Mouse (Mus musculus) cortical plate, adult 2 months (tissue): ENCODE results near the gene Tma7. TPM values are rescaled to one million over a fixed set of nuclear protein-coding genes. Genes with fewer than 3 reads are reported as not detected.

ENCODE experiments used
- H3K27ac ChIP-seq: fragments of 200-500 bp; 2 replicates; pipeline ENCODE4 v1.5.1; 2012; ENCODE audit warnings: low read length, control low read depth, inconsistent platforms; ENCODE audit not compliant: insufficient read depth
- H3K4me1 ChIP-seq: fragments of 200-500 bp; 2 replicates; pipeline ENCODE4 v1.6.1; 2011; ENCODE audit warnings: low read length; ENCODE audit not compliant: control insufficient read depth, insufficient read depth
- H3K4me3 ChIP-seq: fragments of 200-500 bp; 2 replicates; pipeline ENCODE4 v1.5.1; 2011; ENCODE audit warnings: mild to moderate bottlenecking, low read length, control low read depth; ENCODE audit not compliant: insufficient read depth
- CTCF ChIP-seq: fragments of 200-500 bp; IDR thresholded peaks from 2 replicates; pipeline ENCODE4 v1.5.1; 2011; ENCODE audit warnings: mild to moderate bottlenecking, control low read depth, low read length; ENCODE audit not compliant: insufficient read depth; ENCODE audit errors: extremely low read depth
- POLR2A ChIP-seq: fragments of 200-500 bp; IDR thresholded peaks from 2 replicates; pipeline ENCODE4 v1.6.1; 2011; ENCODE audit warnings: mild to moderate bottlenecking, low read length, control low read depth; ENCODE audit not compliant: insufficient read depth; ENCODE audit errors: extremely low read depth
- polyA plus RNA-seq: library from polyadenylated mRNA; depleted of rRNA; stranded (reverse); fragments of >200 nt; gene quantifications from 2 replicates; pipeline ENCODE4 v1.2.3, GENCODE M21; 2012

Tma7 gene
- polyA plus RNA-seq, 1 experiment: 206 TPM

DNA sequence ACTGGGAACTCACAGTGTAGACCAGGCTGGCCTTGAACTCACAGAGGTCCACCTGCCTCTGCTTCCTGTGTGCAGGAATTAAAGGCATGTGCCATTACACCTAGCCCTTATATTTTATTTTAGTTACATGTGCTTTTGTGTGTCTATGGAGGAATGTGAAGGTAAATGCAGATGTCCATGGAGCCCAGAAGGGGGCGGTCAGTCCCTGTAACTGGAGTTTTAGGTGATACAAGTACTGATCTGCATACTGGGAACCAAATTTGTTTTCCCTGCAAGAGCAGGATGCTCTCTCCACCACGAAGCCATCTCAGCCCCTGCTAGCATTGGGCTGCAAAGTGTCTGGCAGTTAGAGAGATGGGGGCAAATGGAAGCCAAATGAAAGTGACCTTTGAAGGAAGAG, 2.5 kb upstream of the Tma7 start:
- H3K4me3 ChIP-seq: no peak overlapping the region
- H3K27ac ChIP-seq: no peak overlapping the region
- peaks cover 3% of the 10 kb centered on the region; the same call in 1 of the 2 replicates for H3K4me1 ChIP-seq
- TF ChIP-seq CTCF (peak; percentile 56), POLR2A (no peak)

DNA sequence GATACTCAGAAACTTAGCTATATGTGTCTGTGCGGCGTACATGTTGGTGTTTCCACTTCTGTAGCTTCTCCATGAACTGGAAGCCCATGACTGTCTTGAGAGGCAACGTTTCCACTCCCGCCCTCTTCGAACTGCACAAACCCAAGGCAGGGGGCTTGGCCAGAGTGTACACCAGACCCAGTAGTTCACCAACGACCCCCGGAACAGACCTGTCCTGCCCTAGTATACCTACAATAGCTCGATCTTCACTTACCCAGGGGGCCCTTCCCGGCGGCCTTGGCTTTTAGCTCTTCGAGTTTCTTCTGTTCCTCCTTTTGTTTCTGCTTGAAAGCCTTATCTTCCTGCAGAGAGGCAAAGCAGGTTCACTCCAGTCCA, 651 bp downstream of the Tma7 start:
- Histone ChIP-seq H3K4me3 (peak overlapping the region; percentile 48), H3K27ac (no peak overlapping the region), H3K4me1 (peaks cover 3% of the 10 kb centered on the region; the same call in 1 of the 2 replicates)
- no peak for TF ChIP-seq POLR2A
- no peak for TF ChIP-seq CTCF

DNA sequence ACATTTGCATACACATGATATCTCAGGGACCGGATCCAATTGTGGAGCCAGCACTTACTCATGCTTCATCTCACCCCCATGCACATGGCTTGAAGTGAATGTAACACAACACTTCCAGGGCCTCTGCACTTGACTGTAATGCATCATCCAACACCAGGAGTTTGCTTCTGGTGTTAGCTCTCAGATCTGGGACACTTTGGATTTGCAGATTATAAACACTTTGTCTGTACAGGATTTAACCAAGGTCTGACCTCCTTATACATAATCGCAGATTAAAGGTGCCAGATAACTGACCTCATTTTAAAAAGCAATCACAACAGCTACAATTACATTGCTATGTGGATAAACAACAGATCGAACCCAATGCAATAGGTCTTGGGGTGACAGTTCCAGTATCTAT, 1.9 kb downstream of the Tma7 start:
- H3K4me3 ChIP-seq: no peak overlapping the region
- H3K27ac ChIP-seq: no peak overlapping the region
- peaks cover 3% of the 10 kb centered on the region; the same call in 1 of the 2 replicates for H3K4me1 ChIP-seq
- TF ChIP-seq CTCF (no peak), POLR2A (no peak)

DNA sequence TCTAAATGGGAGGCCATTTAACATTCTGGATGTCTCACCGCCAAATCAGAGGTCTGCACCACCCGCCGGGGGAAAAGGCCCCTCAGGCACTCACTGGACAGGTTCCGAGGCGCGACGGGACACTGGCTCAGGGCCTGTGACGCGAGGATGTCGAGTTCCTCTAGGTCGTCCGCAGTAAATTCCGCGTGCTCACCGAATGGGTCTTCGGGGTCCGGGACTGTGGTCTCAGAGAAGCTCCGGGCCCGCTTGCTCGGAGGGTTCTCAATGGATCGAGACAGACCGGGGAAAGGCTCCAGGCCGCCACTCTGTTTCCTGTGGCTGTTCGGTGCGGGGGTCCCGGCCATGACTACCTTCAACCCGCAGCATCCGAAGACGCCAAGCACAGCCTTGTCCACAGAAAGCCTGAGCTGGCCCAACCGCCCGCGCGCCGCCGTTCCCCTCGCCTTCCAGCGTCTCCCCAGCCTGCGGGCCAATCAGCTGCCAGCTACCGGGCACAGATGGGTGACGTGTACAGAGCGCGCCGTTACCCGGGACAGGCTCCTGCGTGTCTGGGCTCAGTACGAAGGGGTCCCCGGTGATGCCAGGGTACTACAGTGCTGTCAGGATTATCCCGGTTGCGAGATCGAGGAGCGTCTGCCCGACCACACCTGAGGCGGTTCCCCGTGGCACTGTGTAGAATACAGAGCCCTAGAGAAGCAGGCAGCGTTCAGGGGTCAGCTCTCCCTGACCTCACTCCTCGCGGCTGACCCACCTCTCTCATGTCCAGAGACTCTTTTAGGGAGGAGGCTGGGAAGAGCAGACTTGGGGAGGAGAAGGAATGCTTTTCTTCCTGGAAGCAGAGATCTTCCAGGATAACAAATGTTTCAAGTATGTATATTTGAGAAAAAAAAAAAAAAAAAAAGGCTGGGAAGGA, 8.5 kb downstream of the Tma7 start, which contains the start of gene Atrip:
TSS of gene Atrip (minus strand) at position 464 of the 913 bp plus-strand sequence.
- H3K27ac ChIP-seq: peak within 1 kb of the TSS; percentile 78
- peak within 1 kb of the TSS; percentile 95 for H3K4me3 ChIP-seq
- TF ChIP-seq POLR2A (peak; percentile 87), CTCF (no peak)
- H3K4me1 ChIP-seq: peaks cover 6% of the 10 kb centered on the region; the same call in 1 of the 2 replicates

DNA sequence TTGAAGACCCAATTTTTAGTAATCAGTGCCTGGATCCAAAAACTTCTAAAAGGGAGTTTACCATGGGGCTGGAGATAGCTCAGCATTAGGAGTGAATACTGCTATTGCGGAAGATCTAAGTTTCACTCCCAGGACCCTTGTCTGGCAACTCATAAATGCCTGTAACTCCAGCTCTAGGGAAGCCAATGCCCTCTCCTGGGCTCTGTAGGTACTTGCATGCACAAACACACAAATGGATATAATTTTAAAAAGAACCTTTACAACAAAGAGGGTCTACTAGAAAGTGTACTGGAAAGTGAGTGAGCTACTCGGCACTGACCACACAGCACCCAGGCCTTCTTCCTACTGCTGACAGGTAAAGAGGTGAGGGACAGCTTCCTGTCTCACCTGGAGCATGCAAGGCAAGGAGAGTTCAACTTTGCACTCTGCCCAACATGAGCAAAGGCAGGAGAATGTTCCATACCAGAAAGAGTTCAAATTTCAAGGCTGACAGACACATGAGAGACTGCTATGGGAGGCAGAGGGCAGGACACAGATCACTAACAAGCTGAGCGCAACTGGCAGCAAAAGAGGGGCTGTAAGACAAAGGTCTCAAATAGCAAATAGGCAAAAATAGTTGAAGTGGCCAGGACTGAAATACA, 14.2 kb downstream of the Tma7 start:
- peaks cover 1% of the 10 kb centered on the region; the same call in 1 of the 2 replicates for H3K4me1 ChIP-seq
- no peak overlapping the region for H3K27ac ChIP-seq
- H3K4me3 ChIP-seq: no peak overlapping the region
- TF ChIP-seq CTCF: no peak
- no peak for TF ChIP-seq POLR2A

DNA sequence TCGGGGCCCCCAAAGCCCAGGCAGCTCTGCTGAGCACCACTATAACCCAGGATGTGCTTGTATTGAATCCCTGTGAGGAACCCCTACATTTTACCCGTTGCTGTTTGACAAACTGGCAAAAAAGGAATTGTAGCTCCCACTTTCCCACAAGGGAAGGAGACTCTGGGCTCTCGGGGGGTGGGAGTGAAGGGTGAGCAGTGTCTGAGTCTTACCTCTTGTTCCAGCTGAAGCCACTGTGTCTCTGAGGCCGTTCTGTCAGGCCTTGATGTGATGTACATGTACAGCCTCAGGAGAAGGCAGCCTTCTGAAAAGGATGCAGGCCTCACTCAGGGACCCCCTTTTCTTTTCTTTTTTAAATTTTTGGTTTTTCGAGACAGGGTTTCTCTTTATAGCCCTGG, 21.5 kb downstream of the Tma7 start:
- Histone ChIP-seq H3K4me3 (no peak overlapping the region), H3K27ac (no peak overlapping the region), H3K4me1 (peaks cover 3% of the 10 kb centered on the region; the same call in 1 of the 2 replicates)
- no peak for TF ChIP-seq CTCF
- TF ChIP-seq POLR2A: no peak

DNA sequence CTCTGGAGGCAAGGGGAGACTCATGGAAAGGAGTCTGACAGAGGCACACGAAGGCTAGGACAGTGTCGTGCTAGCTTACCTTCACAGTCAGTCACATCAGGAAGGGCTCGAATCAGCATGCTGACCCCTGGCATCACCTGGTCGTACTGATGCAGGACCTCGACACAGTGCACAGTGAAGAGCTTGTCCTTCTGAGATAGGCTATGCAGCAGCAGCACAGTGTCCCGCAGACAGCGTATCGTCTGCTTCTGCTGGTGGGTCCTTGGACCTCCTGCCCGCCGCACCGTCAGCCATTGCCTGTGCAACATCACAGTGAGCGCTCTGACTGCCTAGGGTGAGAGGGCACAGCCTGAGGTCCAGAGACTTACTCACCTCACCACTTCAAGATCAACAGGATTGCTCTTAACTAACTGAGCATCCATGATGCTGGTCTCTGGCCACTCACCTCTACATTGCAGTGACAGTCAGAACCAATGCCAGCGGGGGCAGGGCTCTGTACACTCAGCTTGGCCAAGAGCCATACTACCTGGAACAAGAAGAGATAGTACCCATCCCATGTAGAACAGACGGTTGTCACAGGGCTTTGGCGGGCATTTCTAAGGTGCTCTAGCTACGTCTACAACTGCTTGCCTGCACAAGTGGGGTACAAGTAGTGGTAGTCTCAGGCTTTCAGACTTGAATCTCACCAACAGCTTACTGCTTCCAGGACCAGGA, 22.0 kb downstream of the Tma7 start:
- H3K27ac ChIP-seq: no peak overlapping the region
- no peak overlapping the region for H3K4me3 ChIP-seq
- TF ChIP-seq CTCF: no peak
- no peak for TF ChIP-seq POLR2A
- H3K4me1 ChIP-seq: peaks cover 6% of the 10 kb centered on the region

DNA sequence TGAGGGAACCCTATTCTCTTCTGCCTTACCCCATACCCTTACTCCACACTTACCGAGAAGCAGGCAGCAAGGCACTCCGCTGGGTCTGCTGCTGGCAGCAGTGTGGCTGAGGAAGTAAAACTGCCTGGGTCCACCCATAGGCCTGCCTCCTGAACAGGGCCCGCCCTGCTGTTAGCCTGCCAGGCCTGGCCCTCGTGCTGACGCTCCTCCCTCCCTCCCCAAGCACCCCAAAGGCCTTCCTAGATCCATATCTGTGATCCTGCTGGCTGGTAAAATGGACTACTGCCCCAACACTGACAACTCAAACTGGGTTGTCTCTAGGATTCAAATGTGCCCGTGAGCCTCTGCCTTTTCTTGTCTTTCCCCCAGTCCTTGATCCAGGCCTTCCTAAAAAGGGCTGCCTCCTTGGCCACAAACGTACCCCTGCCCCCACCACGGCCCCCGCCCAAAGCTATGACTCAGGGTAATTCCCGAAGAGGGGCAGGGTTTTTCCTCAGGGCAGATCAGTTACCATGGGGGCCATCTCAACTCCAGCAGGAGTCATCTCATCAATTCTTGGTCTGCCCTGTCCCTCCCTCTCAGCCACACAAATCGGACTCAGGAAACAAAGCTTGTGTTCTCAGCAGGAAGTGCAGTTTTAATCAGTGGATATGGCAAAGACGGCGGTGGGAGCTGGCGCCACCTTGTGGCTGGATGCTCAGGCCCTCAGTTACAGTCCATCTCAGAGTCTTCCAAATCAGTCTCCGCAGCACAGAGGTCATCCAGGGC, 23.1 kb downstream of the Tma7 start, which contains the start of gene Trex1:
TSS of gene Trex1 (minus strand) at position 599 of the 768 bp plus-strand sequence.
- TF ChIP-seq POLR2A: peak; percentile 93
- TF ChIP-seq CTCF: peak; percentile 92
- Histone ChIP-seq H3K27ac (peak within 1 kb of the TSS; percentile 62), H3K4me1 (peaks cover 7% of the 10 kb centered on the region), H3K4me3 (peak within 1 kb of the TSS; percentile 31)
